Mouse (Mus musculus) erythroblast, embryonic 14.5 days (primary cell): ENCODE measurements around the gene Fyn.

ENCODE experiments used
- GATA1 ChIP-seq: IDR thresholded peaks from 2 replicates; pipeline ENCODE4 v1.6.1; 2012; ENCODE audit warnings: low read length, inconsistent platforms, mixed read lengths
- TAL1 ChIP-seq: IDR thresholded peaks from 3 replicates; pipeline ENCODE4 v1.6.1; 2012; ENCODE audit warnings: low read length, inconsistent platforms, mixed read lengths

DNA sequence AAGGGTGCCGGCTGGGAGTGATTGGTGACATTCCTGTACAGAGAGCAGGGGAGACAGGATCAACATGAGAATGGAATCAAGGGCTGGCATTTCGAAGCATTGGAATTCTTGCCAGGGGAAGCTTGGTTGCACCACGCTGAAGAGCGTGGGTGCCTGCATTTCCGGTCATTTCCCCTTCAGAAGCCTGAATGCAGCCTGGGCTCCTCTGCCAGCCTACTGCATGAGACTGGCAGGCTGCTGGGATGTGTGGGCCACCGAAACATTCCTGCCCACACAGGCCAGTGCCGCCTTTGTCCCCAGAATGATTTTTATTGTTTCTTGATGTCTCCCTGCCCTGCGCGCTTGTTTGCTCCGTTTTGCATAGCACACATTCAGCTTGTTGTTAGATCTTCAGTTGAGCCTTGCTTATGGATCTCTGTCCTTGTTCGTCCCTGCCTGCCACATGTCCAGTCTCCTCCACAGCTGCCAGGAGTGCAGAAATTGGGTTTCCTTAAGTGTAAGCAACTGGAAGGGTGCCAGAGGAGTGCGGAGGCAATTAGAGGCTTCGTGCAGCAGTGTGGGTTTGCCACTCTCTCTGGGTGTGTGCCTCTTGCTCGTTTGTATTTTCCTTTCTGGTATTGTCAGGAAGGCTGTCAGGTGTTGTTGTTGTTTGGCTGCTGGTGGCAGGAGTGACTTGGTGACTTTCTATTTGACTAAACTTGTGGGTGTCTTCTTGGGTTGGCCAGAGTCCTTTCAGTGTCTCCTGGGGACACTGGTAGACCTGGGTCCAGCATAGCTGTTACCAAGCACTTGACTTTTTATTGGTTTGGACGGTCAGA, 103.3 kb downstream of the Fyn start:
- TF ChIP-seq GATA1 (no peak), TAL1 (no peak)
